Mouse (Mus musculus): ENCODE data around the gene Cmc1.
"Not testable (repeated sequence)": the region's sequence is repeated elsewhere in the genome, so short reads cannot be mapped to it uniquely, and the experiment has no call there.

Gene Cmc1

GRCm38 (mm10) chr9:118149407-118150402 lies at the start of gene Cmc1:
Gene Cmc1, minus strand, starts transcription at chr9:118150177.
- DNase-seq = peak; percentile 98

GRCm38 (mm10) chr9:118198557-118198956 lies 48.6 kb upstream of the Cmc1 start:
- no peak for DNase-seq

DNA sequence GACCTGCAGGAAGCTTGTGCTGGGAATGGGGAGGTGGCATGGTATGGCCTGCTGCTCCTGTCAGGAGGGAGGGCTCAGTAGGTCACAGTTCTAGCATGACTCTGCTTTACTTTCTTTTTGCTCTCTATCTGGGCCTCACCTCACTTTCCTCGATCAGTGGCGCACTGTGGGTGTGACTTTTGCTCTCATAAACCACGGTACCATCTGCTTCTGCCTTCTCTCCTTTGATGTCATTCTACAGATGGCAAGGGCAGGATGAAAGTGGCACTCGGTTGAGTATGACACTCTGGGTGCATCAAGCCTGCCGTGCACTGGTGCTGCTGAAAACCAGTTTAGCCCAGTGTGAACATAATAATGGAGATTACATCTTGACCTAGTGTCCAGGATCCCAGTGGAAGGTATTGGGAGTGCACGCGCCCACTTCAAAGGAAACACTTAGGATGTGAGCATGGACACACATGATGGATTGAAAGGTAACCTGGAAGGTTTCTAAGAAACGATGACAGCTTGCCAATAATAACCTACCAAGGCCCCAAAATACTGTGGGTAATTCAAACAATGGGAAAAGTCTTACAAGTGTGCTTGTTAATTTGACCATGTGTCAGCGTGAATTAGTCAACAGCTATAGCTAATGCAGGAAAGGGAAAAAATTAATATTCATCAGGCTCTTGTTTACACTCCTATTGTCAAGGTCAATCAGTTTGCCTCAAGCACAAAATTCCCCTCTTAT lies 46.8 kb upstream of the Cmc1 start:
- DNase-seq = no peak

DNA sequence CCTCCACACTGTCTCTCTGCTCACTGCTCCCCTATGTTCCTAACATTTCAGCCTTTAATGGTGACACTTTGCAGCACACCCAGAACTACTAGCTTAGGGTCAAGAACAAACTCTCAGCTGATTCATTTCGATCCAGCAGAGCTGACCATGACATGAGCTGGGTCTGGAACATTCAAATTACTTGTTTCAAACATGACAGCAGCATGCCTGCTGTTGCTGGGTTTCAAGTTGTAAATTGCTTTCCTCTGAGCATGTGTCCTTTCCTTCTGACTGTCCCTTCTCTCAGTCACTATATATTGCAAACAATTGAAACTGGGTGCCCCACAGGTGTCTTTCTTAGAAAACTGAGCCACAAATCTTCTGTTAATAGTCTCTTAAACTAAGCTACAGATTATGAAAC lies 43.3 kb upstream of the Cmc1 start:
- no peak for DNase-seq

DNA sequence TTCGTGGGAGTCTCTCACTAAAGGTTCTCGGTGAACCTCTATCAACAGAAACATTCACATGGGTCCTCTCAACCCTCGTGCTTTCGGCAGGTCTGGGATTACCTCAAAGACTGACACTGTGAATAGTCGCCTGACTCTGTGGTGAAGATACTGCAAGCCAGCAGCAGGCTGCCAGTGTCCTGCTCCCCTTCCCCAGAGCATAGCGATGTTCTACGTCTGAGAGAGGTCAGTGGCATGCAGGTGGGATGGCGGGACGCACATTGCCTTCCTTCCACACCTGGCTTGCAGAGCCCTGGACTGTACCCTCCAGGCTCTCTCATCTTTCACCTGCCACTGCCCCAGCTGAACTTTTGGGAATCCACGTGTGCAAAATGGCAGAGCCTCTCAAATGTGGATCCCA lies 41.3 kb upstream of the Cmc1 start:
- DNase-seq = no peak

DNA sequence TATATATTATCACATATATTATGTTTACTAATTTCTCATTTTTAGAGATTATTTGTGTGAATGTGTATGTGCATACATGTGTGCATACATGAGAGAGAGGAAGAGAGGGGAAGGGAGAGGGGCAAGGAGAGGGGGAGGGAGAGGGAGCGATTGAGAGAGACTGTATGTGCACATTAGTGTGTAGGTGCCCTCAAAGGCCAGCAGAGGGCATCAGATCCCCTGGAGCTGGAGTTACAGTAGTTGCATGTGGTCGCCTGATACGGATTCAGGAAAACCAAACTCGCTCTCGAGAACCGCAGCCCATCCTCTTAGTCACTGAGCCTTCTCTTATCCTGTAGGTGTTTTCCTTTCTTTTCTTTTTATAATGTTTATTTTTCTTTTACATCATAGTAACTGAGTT lies 38.4 kb upstream of the Cmc1 start:
- DNase-seq = no peak

DNA sequence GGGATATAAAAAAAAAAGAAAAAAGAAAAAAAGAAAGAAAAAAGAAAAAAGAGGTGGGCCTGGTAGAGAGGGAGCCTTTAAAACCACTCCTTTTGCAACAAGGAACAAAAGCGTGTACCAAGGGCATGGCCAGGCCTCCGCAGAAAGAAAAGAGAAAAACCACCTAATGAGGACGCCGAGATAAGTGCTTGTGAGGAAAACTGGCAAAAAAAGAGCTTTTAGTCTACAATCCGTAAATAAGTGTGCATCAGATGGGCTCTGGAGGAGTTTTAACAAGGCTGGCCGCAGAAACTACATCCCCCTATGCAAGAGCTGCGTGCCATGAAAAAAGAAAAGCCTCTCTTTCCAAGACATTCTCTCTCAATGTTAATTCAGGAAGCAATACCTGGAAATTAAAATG lies 37.4 kb upstream of the Cmc1 start:
- DNase-seq = no peak

DNA sequence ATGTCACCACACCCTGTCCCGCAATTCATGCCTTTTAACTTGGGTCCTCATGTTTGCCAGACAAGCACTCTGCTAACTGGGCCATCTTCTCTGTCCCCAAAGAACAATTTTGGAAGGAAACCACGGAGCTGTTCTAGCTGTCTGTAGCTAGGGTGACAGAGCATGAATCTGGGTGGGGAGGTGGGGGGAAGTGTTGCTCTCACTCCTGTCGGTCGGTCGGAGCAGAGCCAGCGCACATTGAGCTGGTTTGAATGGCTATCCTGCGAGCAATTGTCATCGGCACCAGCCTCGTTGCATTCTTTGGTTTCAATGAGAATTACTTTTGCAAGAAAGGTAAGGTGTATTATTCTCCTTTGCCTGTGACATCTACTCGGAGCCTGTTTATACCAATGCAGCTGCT lies 36.8 kb upstream of the Cmc1 start:
- no peak for DNase-seq

DNA sequence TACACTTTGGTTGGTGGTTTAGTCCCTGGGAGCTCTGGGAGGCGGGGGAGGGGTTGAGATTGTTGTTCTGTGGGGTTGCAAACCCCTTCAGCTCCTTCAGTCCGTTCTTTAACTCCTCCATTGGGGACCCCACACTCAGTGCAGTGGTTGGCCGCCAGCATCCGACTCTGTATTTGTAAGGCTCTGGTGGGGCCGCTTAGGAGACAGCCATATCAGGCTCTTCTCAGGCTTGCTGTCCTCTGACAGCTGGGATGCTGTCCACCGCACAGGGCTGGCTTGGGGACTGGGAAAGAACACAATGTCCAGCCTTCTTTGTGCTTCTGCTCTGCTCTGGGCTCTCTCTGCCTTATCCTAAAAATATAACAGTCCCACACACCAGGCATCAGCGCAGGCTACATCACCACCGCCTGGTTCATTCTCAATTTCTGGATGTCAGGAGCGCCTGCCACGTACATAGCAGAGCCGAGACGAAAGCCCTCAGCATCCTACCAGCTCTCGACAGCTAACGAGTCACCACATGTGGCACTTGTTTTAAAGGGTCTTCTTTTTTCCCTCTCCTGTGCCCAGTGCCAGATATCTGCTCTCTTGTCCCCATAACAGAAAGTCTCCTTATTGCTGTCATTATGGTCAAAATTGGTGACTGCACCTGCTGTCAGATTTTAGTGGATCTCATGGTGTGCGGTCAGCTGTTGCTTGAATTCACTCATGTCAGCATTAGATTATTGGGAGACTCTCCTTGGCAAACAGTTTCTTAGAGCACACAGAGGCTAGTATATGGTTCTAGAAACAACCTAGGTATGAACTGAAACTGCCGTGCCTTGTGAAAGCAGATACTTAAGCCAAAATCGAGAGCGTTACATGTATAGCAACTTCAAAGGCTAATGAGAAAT lies 29.4 kb upstream of the Cmc1 start:
- no peak for DNase-seq

DNA sequence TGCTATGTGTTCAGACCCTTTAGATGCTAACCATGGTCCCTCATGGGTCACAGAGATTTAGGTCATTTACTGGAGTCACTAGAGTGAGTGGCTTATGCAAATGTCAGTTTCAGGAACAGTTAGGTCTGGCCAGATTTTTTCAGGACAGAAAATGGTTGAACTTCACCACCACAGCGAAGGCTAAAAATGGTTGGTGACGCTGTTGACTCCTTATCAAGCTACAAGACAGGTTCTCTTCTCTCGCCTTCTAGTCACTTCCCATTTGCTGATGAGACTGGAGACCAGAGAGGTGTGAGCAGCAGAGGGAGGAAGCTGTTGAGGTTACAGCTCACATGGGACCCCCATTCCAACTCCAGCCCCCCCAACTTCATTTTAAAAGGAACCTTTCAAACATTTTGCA lies 26.7 kb upstream of the Cmc1 start:
- no peak for DNase-seq

DNA sequence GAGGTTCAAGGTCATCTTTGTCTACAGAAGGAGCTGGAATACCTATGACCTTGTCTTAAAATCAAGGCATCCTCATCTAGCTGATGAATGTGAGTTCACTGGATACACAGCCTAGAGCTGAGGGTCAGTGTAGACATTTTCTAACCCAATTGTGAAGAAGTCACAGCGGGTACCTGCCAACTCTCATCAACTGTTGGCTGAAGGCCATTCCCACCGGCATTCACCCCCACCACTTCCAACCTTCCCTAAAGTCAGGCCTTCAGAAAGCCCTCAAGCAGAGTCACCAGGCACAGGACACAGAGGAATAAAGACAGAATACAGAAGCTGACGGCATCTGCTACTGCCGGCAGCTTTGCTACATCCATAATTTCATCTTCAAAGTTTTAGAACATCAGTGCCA lies 25.4 kb upstream of the Cmc1 start:
- no peak for DNase-seq

- no peak for DNase-seq
Measured at GRCm38 (mm10) chr9:118173086-118173485, 23.1 kb upstream of the Cmc1 start.

DNA sequence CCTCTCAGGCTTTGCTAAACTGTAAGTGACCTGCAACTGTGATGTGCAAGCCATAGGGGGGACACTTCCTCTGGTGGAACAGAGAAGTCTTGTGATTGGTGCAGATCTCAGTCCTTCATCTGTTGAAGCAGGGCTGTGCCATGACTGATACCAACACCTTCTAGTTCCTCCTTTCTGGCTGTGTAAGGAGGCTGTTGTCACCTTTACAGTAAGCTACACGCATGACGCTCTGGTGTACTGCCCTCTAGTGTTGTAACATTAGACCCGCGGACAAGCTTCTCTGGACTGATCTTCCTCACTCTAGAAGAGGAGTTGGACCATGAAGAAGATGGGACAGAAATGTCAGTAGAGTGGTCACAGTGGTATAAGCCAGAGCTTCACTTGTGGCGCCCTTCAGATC lies 18.6 kb upstream of the Cmc1 start:
- DNase-seq = peak in 1 of 2 experiments; percentile 16

DNA sequence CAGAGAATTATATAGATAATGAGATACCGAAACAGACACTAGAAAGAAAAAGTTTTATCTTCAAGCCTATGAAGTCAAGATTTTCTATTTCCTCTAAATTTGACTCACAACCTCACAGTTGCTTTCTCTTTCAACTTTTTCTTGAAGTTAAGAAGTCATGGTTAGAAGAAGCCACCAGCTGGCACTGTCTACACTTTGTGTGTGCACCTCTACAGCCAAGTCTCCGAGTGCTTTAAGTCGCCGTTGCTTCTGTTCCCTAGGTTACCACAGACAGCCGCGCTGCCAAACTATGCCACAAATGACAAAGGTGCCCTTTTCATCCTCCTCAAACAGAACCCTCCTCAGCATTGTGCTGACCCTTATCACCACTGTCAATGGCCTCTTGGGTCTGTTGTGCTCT lies 17.6 kb upstream of the Cmc1 start:
- DNase-seq = no peak

DNA sequence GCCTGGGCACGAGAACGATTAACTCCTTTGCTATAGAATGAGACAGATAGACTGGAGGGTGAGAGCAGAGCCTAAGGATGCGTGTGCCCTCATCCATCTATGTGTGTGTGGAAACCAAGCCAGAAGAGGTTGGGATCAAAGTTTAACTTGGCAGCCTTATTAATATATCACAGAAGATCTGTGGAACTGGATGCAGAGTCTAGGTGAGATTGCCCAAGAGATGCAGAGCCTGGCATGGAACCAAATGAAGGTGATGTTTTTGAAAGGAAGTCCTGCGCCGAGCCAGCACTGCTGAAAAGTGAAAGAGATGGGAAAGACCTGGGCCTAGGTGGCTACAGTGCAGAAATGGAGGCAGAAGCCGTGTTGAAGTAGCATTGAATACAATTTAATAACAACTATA lies 11.6 kb upstream of the Cmc1 start:
- DNase-seq = peak; percentile 11 to 50

GRCm38 (mm10) chr9:118159936-118160335 lies 10.0 kb upstream of the Cmc1 start:
- no peak for DNase-seq

DNA sequence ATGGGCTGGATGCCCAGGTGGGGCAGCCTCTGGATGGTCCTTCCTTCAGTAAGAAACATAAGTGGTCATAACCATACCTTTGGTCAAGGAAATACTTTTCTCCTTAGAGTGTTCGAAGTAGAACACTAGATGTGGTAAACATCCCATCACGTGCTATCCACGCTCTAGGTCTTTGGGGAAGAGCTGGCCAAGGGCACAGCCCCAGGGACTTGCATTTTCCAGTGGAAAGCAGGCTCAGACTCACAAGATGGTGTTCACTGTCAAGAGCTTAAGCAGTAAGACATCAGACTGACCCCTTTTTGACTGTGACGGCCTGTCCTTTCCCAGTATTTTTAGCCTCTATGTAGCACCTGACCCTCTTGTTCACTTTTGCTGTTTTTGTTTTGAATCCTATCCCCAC lies 8.2 kb upstream of the Cmc1 start:
- DNase-seq = no peak

DNA sequence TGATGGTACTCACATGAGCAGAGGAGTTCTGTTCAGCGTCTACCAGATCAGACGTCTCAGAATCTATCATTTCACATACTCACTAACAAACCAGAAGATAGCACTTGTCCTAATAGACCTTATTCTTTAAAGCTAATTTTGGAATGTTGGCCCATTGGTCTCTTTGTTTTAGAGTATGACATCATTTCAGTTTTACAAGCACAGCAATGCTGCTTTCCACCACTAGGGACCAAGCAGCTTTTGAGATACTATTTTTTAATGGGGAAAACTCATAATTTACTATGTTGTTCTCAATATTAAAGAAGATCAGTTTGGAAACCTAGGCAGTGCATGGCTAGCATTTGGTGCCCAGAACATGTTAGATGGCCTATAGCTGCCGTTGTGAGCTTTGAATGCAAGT lies 7.3 kb upstream of the Cmc1 start:
- DNase-seq = no peak

- no peak for DNase-seq
Measured at GRCm38 (mm10) chr9:118154666-118155065, 4.7 kb upstream of the Cmc1 start.

- no peak for DNase-seq
Measured at GRCm38 (mm10) chr9:118151221-118151507, 1.2 kb upstream of the Cmc1 start.

DNA sequence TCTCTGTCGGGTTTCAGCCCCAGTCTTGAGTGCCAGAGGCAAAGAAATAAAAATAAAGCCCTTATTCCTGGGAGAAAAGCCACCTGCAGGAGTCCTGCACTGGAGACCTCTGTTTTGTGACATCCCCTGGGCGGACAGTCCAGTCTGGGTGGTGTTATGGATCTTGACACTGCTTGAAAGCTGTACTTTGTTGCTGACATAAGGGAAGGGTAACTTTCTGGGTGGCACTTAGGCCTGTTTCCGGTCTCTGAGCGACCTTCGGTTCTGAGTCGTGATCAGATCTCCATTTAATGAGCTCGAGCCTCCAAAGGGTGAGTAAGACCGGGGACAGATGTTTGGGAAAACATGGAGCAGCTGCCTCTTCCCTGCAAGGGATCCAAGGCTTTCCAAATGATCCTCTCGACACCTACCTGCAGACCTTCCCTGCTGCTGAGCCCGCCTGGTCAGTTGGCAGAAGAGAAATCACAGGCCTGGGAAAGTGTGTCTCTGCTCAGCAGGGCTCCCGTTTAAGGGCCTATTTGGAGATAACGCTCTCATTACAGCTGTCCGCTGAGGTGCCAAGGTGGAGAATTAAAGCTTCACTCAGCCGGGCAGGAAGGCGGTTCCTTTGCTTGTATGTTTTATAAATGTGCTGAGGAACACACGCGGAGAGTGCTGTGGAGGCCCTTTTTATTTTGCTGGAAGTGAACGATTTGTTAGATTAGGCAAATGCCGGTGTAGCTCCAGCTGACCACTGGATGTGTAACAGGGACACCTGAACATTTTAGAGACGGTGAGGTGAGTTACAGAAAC lies 648 bp upstream of the Cmc1 start:
- no peak for DNase-seq

GRCm38 (mm10) chr9:118140356-118140755 lies 9.6 kb downstream of the Cmc1 start:
- not testable (repeated sequence) for DNase-seq

DNA sequence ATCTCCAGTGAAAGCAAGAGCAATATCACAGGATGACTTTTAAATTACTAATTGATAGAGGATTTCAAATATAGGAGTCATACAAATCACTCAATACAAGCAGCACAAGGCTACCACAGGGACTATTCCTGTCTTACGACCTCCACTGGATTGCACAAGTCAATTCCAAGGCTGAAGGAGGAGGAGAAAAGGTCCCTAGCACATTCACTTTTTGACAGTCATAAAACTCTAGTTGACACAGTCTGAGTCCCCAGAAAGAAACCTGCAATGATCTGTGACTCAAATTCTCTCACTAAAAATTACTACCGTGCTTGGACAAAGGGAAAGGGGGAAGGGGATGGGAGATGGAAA lies 39.6 kb downstream of the Cmc1 start:
- no peak for DNase-seq
